7 mouse cellular contexts compared by ENCODE assay signal in genomic region chr5:117977501-117978158, GRCm38 (mm10). TPM values are rescaled to one million over a fixed set of nuclear protein-coding genes. Genes with fewer than 3 reads are reported as not detected.
DNase-seq lines count a peak whose midpoint lies in the region; ATAC-seq and TF ChIP-seq lines count a peak whose summit lies in the region.

No protein-coding gene starts in this region.

- no peak for TF ChIP-seq CTCF in lung, embryonic 14.5 days (IDR thresholded peaks at IDR 0.05; ENCODE audit: low read depth)

- peak overlapping the region; percentile 82 for H3K9ac ChIP-seq in lung, embryonic 14.5 days
- peak overlapping the region; percentile 98 for H3K9ac ChIP-seq in heart, embryonic 14.5 days (ENCODE audit: low read length)
- peak overlapping the region; percentile 99 for H3K9ac ChIP-seq in midbrain, embryonic 14.5 days (replicated peaks; ENCODE audit: low read length)

- intact Hi-C loops in left cerebral cortex, postnatal 10 days (cut with DNase I), result no loop called here

- peak; percentile 44 for DNase-seq in lung, embryonic 14.5 days
- DNase-seq in lung, postnatal 14 days, result no peak
- peak; percentile 40 to 55 for DNase-seq in left cerebral cortex, postnatal 10 days (ENCODE audit: extremely low spot score in 1 of 2, low spot score in 2 of 2)
- peak; percentile 73 for DNase-seq in midbrain, embryonic 14.5 days
- DNase-seq in testis, postnatal 10 days (ENCODE audit: low spot score), result peak; percentile 60

- H3K9me3 ChIP-seq in lung, embryonic 14.5 days (ENCODE audit: low read depth, low read length), result no peaks in the 10 kb centered on the region
- no peaks in the 10 kb centered on the region for H3K9me3 ChIP-seq in heart, embryonic 14.5 days (ENCODE audit: control insufficient read depth, low read length)
- H3K9me3 ChIP-seq in midbrain, embryonic 14.5 days (ENCODE audit: control insufficient read depth, low read length), result no peaks in the 10 kb centered on the region

- H3K27ac ChIP-seq in lung, embryonic 14.5 days (ENCODE audit: low read depth), result no peak overlapping the region
- H3K27ac ChIP-seq in brown adipose tissue, adult 24 weeks (replicated peaks; ENCODE audit: low read depth, low read length), result peak overlapping the region; percentile 78
- H3K27ac ChIP-seq in heart, embryonic 14.5 days (replicated peaks in 1 of 2; ENCODE audit: control insufficient read depth in 1 of 2, insufficient read depth in 1 of 2, low read depth in 2 of 2, low read length in 2 of 2), result peak overlapping the region in 1 of 2 experiments; percentile 78; a peak in 1 of 4 replicates
- peak overlapping the region; percentile 91 for H3K27ac ChIP-seq in midbrain, embryonic 14.5 days (replicated peaks; ENCODE audit: low read depth, low read length)

- ATAC-seq in lung, embryonic 14.5 days (ENCODE audit: insufficient read depth), result 0 out of 2 replicates have a peak, but pooled peaks have one; percentile 1
- no peak for ATAC-seq in heart, embryonic 14.5 days (ENCODE audit: insufficient number of reproducible peaks, insufficient read depth, low FRiP score, low read depth)
- peak; percentile 17; the same call in 1 of the 2 replicates for ATAC-seq in midbrain, embryonic 14.5 days (ENCODE audit: low FRiP score, low TSS enrichment)

- 7% methylated on average over 30 of the region's 30 CpGs for WGBS in lung, embryonic 14.5 days
- WGBS in heart, embryonic 14.5 days, result 21% methylated on average over 30 of the region's 30 CpGs
- 6% methylated on average over 30 of the region's 30 CpGs for WGBS in midbrain, embryonic 14.5 days

- peak overlapping the region; percentile 92 for H3K4me2 ChIP-seq in lung, embryonic 14.5 days
- H3K4me2 ChIP-seq in heart, embryonic 14.5 days (ENCODE audit: low read length), result peak overlapping the region; percentile 77
- peak overlapping the region; percentile 87 for H3K4me2 ChIP-seq in midbrain, embryonic 14.5 days (ENCODE audit: low read length)

- no peaks in the 10 kb centered on the region for H3K27me3 ChIP-seq in lung, embryonic 14.5 days (ENCODE audit: insufficient read depth, low read length)
- no peaks in the 10 kb centered on the region for H3K27me3 ChIP-seq in heart, embryonic 14.5 days (ENCODE audit: control insufficient read depth, insufficient read depth, low read length)
- no peaks in the 10 kb centered on the region for H3K27me3 ChIP-seq in midbrain, embryonic 14.5 days (ENCODE audit: control insufficient read depth, insufficient read depth, low read length)

- H3K36me3 ChIP-seq in lung, embryonic 14.5 days (ENCODE audit: insufficient read depth), result peaks cover 33% of the 10 kb centered on the region
- peaks cover 36% of the 10 kb centered on the region for H3K36me3 ChIP-seq in heart, embryonic 14.5 days (ENCODE audit: control insufficient read depth, insufficient read depth, low read length)
- H3K36me3 ChIP-seq in midbrain, embryonic 14.5 days (ENCODE audit: control insufficient read depth, insufficient read depth, low read length), result peaks cover 34% of the 10 kb centered on the region

- peak overlapping the region; percentile 99 for H3K4me3 ChIP-seq in lung, embryonic 14.5 days (ENCODE audit: low read depth, low read length)
- peak overlapping the region; percentile 91 for H3K4me3 ChIP-seq in brown adipose tissue, adult 24 weeks (ENCODE audit: insufficient read depth, low read depth, low read length)
- peak overlapping the region; percentile 80 to 99 for H3K4me3 ChIP-seq in heart, embryonic 14.5 days (ENCODE audit: control insufficient read depth in 1 of 2, insufficient read depth in 1 of 2, low read depth in 1 of 2, low read length in 2 of 2)
- peak overlapping the region; percentile 99 for H3K4me3 ChIP-seq in midbrain, embryonic 14.5 days (replicated peaks; ENCODE audit: low read depth, low read length)

- H3K4me1 ChIP-seq in lung, embryonic 14.5 days (ENCODE audit: insufficient read depth), result no peaks in the 10 kb centered on the region
- H3K4me1 ChIP-seq in brown adipose tissue, adult 24 weeks (ENCODE audit: control insufficient read depth, insufficient read depth, insufficient read length, low read length), result peaks cover 14% of the 10 kb centered on the region
- H3K4me1 ChIP-seq in heart, embryonic 14.5 days (ENCODE audit: control insufficient read depth in 2 of 2, insufficient read depth in 2 of 2, low read length in 2 of 2), result peaks cover 9 to 12% of the 10 kb centered on the region in 2 experiments
- peaks cover 13% of the 10 kb centered on the region; the same call in 1 of the 2 replicates for H3K4me1 ChIP-seq in midbrain, embryonic 14.5 days (ENCODE audit: control insufficient read depth, insufficient read depth, low read length)

RNA-seq across cellular contexts. Expression of gene Fbxo21, which starts 1.1 kb away (rescaled TPM):
- 61.5 and 64.3 TPM in 2 replicates for polyA plus RNA-seq in lung, embryonic 14.5 days (2014; fragmentation: Nextera tagmentation; extraction: Ambion mirVana)
- polyA plus RNA-seq in brown adipose tissue, adult 24 weeks (2012; ENCODE audit: insufficient read depth, insufficient read length, missing spikeins), result 37.9 and 55.5 TPM in 2 replicates
- polyA plus RNA-seq in heart, embryonic 14.5 days (2014; fragmentation: Nextera tagmentation; extraction: Ambion mirVana), result 53.8 and 54.0 TPM in 2 replicates
- 100 to 1,000 TPM; 124 to 130 TPM for total RNA-seq in left cerebral cortex, postnatal 10 days (2021)
- 128 and 163 TPM in 2 replicates for polyA plus RNA-seq in midbrain, embryonic 14.5 days (2014; fragmentation: Nextera tagmentation; extraction: Ambion mirVana)

RNA-seq across cellular contexts. Expression of gene Tesc, which starts 49.9 kb away (rescaled TPM):
- 5.3 and 5.6 TPM in 2 replicates for polyA plus RNA-seq in lung, embryonic 14.5 days (2014; fragmentation: Nextera tagmentation; extraction: Ambion mirVana)
- polyA plus RNA-seq in brown adipose tissue, adult 24 weeks (2012; ENCODE audit: insufficient read depth, insufficient read length, missing spikeins), result 7.4 and 8.8 TPM in 2 replicates
- polyA plus RNA-seq in heart, embryonic 14.5 days (2014; fragmentation: Nextera tagmentation; extraction: Ambion mirVana), result 14.5 and 16.3 TPM in 2 replicates
- 10 to 100 TPM; 21.5 to 27.3 TPM for total RNA-seq in left cerebral cortex, postnatal 10 days (2021)
- 4.4 and 4.9 TPM in 2 replicates for polyA plus RNA-seq in midbrain, embryonic 14.5 days (2014; fragmentation: Nextera tagmentation; extraction: Ambion mirVana)
